Mouse (Mus musculus) lung, embryonic 15.5 days (tissue): Measurements from ENCODE around the gene Slc8a1. TPM values are rescaled to one million over a fixed set of nuclear protein-coding genes. Genes with fewer than 3 reads are reported as not detected.
A peak's percentile ranks its signal among the peaks of the same experiment; 100 is the strongest.

Experiments used
- ATAC-seq: fragments of 200-750 bp; cut with Nextera tagmentation; 2 replicates; pipeline ENCODE4 v1.8.0; 2017; ENCODE audit warnings: moderate number of reproducible peaks, borderline replicate concordance; ENCODE audit not compliant: low FRiP score, low TSS enrichment; ENCODE audit errors: extremely low read depth
- H3K27ac ChIP-seq: fragments of 300-500 bp; sonication (generic); 2 replicates; pipeline ENCODE4 v1.5.1; 2015; ENCODE audit warnings: moderate library complexity, mild to moderate bottlenecking, inconsistent platforms
- H3K27me3 ChIP-seq: fragments of 300-500 bp; sonication (generic); 2 replicates; pipeline ENCODE4 v1.6.1; 2015; ENCODE audit warnings: inconsistent platforms
- H3K36me3 ChIP-seq: fragments of 300-500 bp; sonication (generic); 2 replicates; pipeline ENCODE4 v1.6.1; 2015; ENCODE audit warnings: inconsistent platforms
- H3K4me1 ChIP-seq: fragments of 300-500 bp; sonication (generic); 2 replicates; pipeline ENCODE4 v1.6.1; 2015; ENCODE audit warnings: inconsistent platforms
- H3K4me2 ChIP-seq: fragments of 300-500 bp; sonication (generic); 2 replicates; pipeline ENCODE4 v1.6.1; 2015; ENCODE audit warnings: inconsistent platforms, mild to moderate bottlenecking, moderate library complexity
- H3K4me3 ChIP-seq: fragments of 300-500 bp; sonication (generic); 2 replicates; pipeline ENCODE4 v1.5.1; 2015; ENCODE audit warnings: mild to moderate bottlenecking, inconsistent platforms
- H3K9ac ChIP-seq: fragments of 300-500 bp; sonication (generic); 2 replicates; pipeline ENCODE4 v1.6.1; 2015; ENCODE audit warnings: inconsistent platforms
- H3K9me3 ChIP-seq: fragments of 300-500 bp; sonication (generic); 2 replicates; pipeline ENCODE4 v1.6.1; 2016; ENCODE audit warnings: inconsistent platforms
- WGBS: fragments of 180-500 bp; shearing (Covaris S2); methylation state at CpG from one replicate; pipeline ENCODE4 v1.1.7; 2015; 5-methylcytosine and 5-hydroxymethylcytosine counted together
- polyA plus RNA-seq: library from polyadenylated mRNA; unstranded; fragments of >200 nt; fragmentation: Nextera tagmentation; extraction: Ambion mirVana; gene quantifications from 2 replicates; pipeline ENCODE4 v1.2.1, GENCODE M21; 2015

The Slc8a1 gene
- polyA plus RNA-seq, 1 experiment from 2014 or later = 7.0 TPM

DNA sequence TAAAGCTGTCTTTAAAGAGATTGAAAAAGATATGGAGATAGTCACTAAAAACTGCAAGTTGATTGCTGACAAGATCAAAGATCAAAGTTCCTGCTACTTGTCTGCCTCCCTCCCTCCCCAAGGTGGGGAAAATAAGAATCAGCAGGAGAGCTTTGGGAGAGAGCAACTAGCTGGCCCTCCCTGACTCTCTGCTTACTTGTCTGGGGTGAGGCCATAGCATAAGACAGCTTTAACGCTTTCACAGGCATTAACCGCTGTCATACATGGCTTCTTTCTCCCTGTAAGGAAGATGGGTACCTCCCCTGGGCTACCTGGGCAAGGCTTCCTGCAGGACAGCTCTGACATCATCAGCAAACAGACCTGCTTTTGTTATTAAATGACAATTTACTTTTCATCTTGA is 344.1 kb downstream of the Slc8a1 start:
- H3K4me1 ChIP-seq = peaks cover 17% of the 10 kb centered on the region; the same call in 1 of the 2 replicates
- no peak for ATAC-seq
- no peak overlapping the region for H3K4me2 ChIP-seq
- H3K27me3 ChIP-seq = no peaks in the 10 kb centered on the region
- no peak overlapping the region for H3K4me3 ChIP-seq
- WGBS = 50% methylated on average over 2 of the region's 2 CpGs
- no peak overlapping the region for H3K9ac ChIP-seq
- H3K9me3 ChIP-seq = no peaks in the 10 kb centered on the region
- H3K27ac ChIP-seq = no peak overlapping the region
- H3K36me3 ChIP-seq = no peaks in the 10 kb centered on the region

DNA sequence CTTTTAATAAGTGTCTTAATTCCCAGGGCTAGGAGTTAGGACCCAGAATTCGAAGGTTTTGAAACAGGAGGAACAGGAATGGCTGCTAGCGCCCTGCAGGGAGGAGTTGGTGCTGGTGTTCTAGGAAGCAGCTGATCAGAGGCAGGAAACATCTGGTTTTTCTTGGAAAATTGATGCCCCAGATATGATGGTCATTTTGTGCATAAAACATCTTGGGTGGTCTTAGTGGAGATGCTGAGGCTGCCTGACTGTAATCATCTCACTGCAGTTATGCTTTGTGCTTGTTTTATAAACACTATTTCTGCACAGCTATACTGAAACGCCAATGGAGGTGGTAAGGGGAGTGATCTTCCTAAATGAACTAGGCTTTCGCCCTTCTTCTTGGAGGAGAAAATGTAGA is 345.1 kb downstream of the Slc8a1 start:
- Histone ChIP-seq H3K4me1 (peaks cover 17% of the 10 kb centered on the region; the same call in 1 of the 2 replicates), H3K4me3 (no peak overlapping the region), H3K36me3 (no peaks in the 10 kb centered on the region), H3K9ac (no peak overlapping the region), H3K9me3 (no peaks in the 10 kb centered on the region), H3K27ac (no peak overlapping the region), H3K27me3 (no peaks in the 10 kb centered on the region), H3K4me2 (no peak overlapping the region)
- peak; percentile 65; the same call in 1 of the 2 replicates for ATAC-seq
- WGBS = 33% methylated on average over 4 of the region's 4 CpGs

DNA sequence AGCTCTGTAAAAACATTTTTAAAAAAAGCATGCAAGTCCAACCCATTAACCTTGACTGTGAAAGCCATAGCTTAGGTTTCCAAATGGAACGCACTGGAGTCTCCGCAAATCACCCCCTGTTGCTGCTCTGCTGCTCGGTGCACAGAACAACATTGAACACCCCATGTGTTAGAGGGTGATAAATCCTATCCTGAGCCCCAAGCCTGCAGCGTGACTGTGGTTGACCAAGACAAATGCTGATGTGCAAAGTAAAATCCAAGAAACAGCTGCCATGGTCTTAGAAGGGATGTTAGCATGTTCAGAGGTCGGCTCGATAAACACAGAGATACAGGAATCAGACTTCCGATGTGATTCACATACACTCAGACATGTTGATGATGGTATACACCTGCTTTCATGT is 346.7 kb downstream of the Slc8a1 start:
- Histone ChIP-seq H3K4me2 (no peak overlapping the region), H3K27me3 (no peaks in the 10 kb centered on the region), H3K4me1 (peaks cover 17% of the 10 kb centered on the region; the same call in 1 of the 2 replicates), H3K9me3 (no peaks in the 10 kb centered on the region), H3K27ac (no peak overlapping the region), H3K9ac (no peak overlapping the region), H3K4me3 (no peak overlapping the region), H3K36me3 (no peaks in the 10 kb centered on the region)
- no peak for ATAC-seq
- WGBS = 61% methylated on average over 7 of the region's 7 CpGs

DNA sequence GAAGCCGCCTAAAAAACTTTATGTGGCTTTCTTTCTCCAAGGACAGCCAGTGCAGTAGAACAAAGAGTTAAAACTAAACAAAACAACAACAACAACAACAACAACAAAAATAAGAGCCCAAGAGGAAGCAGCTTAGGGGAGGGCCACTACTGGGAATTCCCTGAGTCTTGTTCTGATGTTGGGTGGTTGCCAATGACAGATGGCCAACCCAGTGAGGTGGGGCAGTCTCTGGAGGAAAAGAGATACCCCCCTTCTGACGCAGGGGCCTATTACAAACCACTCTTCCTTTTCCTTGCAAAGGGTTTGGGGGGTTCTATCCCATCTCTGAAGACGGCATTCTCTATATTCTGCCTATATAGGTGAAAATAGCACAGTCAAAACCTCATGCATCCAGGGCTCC is 347.4 kb downstream of the Slc8a1 start:
- 84% methylated on average over 3 of the region's 3 CpGs for WGBS
- no peak overlapping the region for H3K4me3 ChIP-seq
- no peak overlapping the region for H3K9ac ChIP-seq
- peaks cover 17% of the 10 kb centered on the region; the same call in 1 of the 2 replicates for H3K4me1 ChIP-seq
- no peaks in the 10 kb centered on the region for H3K27me3 ChIP-seq
- H3K27ac ChIP-seq = no peak overlapping the region
- no peaks in the 10 kb centered on the region for H3K36me3 ChIP-seq
- no peaks in the 10 kb centered on the region for H3K9me3 ChIP-seq
- H3K4me2 ChIP-seq = no peak overlapping the region
- no peak for ATAC-seq

DNA sequence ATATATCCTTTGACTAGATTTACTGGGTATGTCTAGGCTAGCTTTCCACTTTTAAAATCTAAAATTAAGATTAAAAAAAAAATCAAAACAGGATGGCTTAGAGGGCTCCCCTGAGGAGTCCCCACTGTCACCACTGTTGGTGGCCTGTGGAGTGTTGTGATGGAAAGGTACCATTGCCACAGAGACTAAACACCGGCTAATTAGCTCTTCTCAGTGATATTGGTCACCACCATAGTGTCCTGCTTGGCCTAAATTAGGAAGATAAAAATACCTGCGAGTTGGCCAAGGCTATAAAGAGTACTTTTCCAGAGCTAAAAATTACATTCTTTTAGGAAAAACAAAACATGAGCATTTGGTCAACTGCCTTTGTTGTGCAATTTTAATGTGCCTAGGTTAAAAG is 352.1 kb downstream of the Slc8a1 start:
- H3K4me2 ChIP-seq = no peak overlapping the region
- H3K9me3 ChIP-seq = no peaks in the 10 kb centered on the region
- no peak overlapping the region for H3K9ac ChIP-seq
- H3K4me3 ChIP-seq = no peak overlapping the region
- H3K36me3 ChIP-seq = no peaks in the 10 kb centered on the region
- 85% methylated on average over 2 of the region's 2 CpGs for WGBS
- H3K27me3 ChIP-seq = no peaks in the 10 kb centered on the region
- ATAC-seq = no peak
- no peaks in the 10 kb centered on the region for H3K4me1 ChIP-seq
- H3K27ac ChIP-seq = no peak overlapping the region

DNA sequence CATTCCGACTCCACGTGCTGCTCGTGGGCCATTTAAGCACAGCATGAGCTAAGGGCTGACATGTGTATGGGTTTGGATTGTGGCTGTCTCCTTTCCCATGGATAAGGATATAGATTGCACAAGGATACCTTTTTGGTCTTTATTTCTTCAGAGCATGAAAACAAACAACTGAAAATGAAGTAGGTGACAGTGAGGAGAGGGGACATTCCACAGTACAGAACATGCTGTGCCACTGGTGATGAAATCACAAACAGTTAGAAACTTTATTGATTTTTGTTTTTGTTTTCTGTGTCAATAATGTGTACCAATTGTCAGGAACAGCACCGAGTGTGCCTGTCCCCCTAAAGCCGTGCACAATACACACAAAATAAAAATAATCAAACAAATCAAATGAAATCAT is 352.7 kb downstream of the Slc8a1 start:
- 76% methylated on average over 5 of the region's 5 CpGs for WGBS
- no peaks in the 10 kb centered on the region for H3K36me3 ChIP-seq
- no peak for ATAC-seq

DNA sequence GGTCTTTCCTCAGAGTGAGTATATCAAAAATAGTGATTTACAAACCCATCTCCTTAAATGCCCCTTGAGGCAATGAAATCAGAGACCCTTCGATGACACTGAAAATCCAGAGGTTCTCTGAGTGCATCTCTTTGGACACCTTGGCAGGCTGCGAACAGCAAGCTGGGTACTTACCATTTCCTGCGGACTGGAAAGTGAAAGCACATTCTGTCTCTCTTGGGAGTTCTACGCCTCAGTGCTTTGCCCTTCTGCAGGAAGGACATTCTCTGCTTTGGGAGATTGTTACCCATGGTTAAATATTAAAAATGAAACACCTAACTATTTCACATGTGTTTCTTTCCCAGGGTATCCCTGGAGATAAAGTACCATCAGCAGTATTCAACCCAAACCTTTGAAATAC is 354.7 kb downstream of the Slc8a1 start:
- Histone ChIP-seq H3K36me3 (no peaks in the 10 kb centered on the region), H3K4me1 (peaks cover 5% of the 10 kb centered on the region; the same call in 1 of the 2 replicates), H3K27me3 (no peaks in the 10 kb centered on the region), H3K27ac (no peak overlapping the region), H3K4me3 (no peak overlapping the region), H3K9ac (no peak overlapping the region), H3K4me2 (no peak overlapping the region), H3K9me3 (no peaks in the 10 kb centered on the region)
- no peak for ATAC-seq
- 95% methylated on average over 4 of the region's 4 CpGs for whole genome bisulfite sequencing

More for the DNA sequence above, 352.7 kb downstream of the Slc8a1 start:
- Histone ChIP-seq H3K4me1 (no peaks in the 10 kb centered on the region), H3K27ac (no peak overlapping the region), H3K9me3 (no peaks in the 10 kb centered on the region), H3K27me3 (no peaks in the 10 kb centered on the region), H3K4me3 (no peak overlapping the region), H3K4me2 (no peak overlapping the region), H3K9ac (no peak overlapping the region)

DNA sequence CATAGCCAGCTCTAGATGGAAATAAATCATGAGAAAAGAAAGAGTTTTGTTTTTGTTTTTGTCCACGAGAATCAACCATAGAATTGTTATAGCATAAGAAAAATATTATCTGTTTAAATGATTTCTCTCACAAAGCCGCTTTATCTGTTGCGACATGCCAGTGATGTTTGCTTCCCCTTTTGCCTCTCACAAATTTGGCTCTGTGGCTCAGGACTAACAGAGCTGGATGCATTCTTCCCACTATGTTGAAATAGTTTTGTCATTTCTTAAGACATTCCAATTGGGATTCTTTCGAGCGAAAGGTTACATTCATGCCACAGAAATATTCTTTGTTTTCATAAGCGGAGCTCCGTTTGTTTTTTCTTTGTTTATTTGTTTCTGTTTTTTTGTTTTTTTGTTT is 359.7 kb downstream of the Slc8a1 start:
- Histone ChIP-seq H3K9ac (no peak overlapping the region), H3K27ac (no peak overlapping the region), H3K4me3 (no peak overlapping the region), H3K27me3 (no peaks in the 10 kb centered on the region), H3K9me3 (no peaks in the 10 kb centered on the region), H3K4me2 (no peak overlapping the region), H3K4me1 (peaks cover 9% of the 10 kb centered on the region; the same call in 1 of the 2 replicates), H3K36me3 (no peaks in the 10 kb centered on the region)
- WGBS = 58% methylated on average over 7 of the region's 7 CpGs
- no peak; the same call in 1 of the 2 replicates for ATAC-seq

DNA sequence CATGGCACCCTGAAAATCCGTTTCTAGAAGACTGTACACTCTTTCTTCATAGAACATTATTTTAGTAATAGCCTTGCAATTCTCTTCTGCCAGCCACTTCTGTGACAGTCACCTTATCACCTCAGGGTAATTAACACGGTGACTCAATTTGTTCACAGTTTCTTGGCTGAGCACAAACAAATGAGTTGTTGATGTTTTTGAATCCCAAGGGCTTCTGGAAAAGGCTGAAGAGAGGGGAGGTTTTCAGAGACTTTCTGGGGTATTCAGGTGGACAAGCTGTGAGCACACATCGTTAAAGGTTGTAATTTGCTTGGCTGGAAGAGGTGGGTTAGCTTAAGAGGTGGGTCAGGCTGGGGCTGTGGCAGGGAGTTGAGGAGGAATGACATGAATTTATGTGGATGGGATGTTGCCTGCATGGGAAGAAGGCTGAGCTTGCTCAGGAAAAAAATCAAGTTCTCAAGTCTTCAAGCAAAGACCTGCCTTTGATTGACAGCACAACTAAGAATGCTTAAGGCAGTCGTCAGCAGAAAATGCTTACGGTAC is 360.3 kb downstream of the Slc8a1 start:
- no peak overlapping the region for H3K4me3 ChIP-seq
- no peak for ATAC-seq
- H3K4me1 ChIP-seq = peaks cover 9% of the 10 kb centered on the region; the same call in 1 of the 2 replicates
- H3K4me2 ChIP-seq = no peak overlapping the region
- WGBS = 55% methylated on average over 5 of the region's 5 CpGs
- H3K36me3 ChIP-seq = no peaks in the 10 kb centered on the region
- no peak overlapping the region for H3K27ac ChIP-seq
- no peaks in the 10 kb centered on the region for H3K9me3 ChIP-seq
- H3K9ac ChIP-seq = no peak overlapping the region
- H3K27me3 ChIP-seq = no peaks in the 10 kb centered on the region

DNA sequence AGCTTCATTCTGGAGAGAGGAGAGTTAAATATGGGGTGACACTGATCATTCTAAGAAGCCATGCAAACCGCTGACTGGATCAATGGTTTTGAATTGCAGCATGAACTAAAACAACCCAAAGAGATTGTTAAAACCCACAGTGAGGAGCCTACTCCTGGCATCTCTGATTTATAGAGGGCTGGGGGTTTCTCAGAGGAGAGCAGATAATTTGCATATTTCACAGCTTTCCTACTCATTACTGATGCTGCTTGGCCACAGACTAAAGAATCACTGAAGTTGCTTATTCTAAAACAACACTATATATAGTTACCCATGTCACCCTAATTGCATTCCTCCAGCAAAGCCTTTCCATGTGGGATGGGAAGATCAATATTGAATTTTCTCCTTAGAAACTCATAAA is 361.0 kb downstream of the Slc8a1 start:
- Histone ChIP-seq H3K27ac (no peak overlapping the region), H3K4me3 (no peak overlapping the region), H3K27me3 (no peaks in the 10 kb centered on the region), H3K9ac (no peak overlapping the region), H3K9me3 (no peaks in the 10 kb centered on the region), H3K4me1 (peaks cover 9% of the 10 kb centered on the region; the same call in 1 of the 2 replicates), H3K4me2 (no peak overlapping the region), H3K36me3 (no peaks in the 10 kb centered on the region)
- no peak for ATAC-seq
- 69% methylated on average over 1 of the region's 1 CpGs for WGBS

DNA sequence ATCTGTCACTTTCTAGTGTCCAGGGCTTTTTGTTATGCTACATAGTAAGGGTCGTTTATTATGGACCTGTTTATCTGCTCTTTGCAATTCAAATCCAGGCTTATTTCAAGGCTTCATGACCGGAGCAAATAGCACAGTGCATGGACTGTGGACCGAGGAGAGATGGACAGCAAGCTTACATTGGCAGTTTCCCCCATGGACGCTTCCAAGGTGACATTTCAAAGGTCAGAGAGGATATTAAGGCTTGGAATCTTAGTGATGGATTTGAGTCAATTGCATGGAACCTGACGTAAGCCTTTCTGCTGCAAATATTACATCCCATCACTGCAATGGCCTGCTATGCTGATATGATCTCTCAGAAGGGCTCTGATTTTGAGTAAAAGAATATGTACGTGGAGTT is 362.3 kb downstream of the Slc8a1 start:
- H3K36me3 ChIP-seq = no peaks in the 10 kb centered on the region
- H3K4me2 ChIP-seq = no peak overlapping the region
- 84% methylated on average over 6 of the region's 6 CpGs for WGBS
- H3K27ac ChIP-seq = no peak overlapping the region
- H3K27me3 ChIP-seq = no peaks in the 10 kb centered on the region
- H3K4me3 ChIP-seq = no peak overlapping the region
- no peaks in the 10 kb centered on the region for H3K9me3 ChIP-seq
- H3K9ac ChIP-seq = no peak overlapping the region
- peaks cover 9% of the 10 kb centered on the region; the same call in 1 of the 2 replicates for H3K4me1 ChIP-seq
- ATAC-seq = no peak

DNA sequence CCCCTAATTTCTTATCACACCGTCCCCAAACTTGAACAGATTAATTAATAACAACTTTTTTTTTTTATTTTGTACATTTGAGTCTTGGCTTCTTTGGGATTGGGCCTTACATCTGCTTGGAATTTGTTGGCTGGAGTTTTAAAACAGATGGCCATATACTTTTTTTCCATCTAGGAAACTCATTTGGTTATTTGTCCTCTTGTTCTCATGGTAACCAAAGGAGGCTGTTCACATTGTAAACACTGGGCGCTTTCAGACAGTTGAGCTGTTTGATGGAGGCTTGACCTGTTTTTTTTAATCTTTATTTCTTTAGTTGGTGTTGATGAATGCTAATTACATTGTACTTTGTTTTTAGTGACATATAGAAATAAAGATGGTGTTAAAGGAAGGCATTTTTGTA is 369.1 kb downstream of the Slc8a1 start:
- Histone ChIP-seq H3K27ac (no peak overlapping the region), H3K4me3 (no peak overlapping the region), H3K9ac (no peak overlapping the region), H3K4me1 (no peaks in the 10 kb centered on the region), H3K36me3 (no peaks in the 10 kb centered on the region), H3K4me2 (no peak overlapping the region), H3K9me3 (no peaks in the 10 kb centered on the region), H3K27me3 (no peaks in the 10 kb centered on the region)
- 58% methylated on average over 2 of the region's 2 CpGs for WGBS
- no peak for ATAC-seq

DNA sequence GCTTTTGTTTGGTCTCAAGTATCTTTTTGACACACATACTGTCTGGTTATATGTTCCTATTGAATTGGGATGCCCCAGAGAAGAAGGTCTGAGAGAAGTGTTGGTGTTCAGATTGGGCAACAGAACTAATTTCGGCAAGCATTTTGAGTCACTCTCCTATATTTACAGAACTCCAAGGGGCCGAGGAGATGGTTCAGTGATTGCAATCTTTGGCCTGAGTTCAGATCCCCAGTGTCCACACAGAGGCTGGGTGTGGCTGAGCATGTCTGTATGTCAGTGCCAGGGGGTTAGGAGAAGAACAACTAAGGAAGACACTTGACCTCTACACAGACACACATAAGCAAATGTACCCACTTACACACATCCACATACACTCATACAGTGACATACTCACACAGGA is 369.7 kb downstream of the Slc8a1 start:
- Histone ChIP-seq H3K4me1 (no peaks in the 10 kb centered on the region), H3K27me3 (no peaks in the 10 kb centered on the region), H3K9me3 (no peaks in the 10 kb centered on the region), H3K36me3 (no peaks in the 10 kb centered on the region), H3K9ac (no peak overlapping the region), H3K27ac (no peak overlapping the region), H3K4me2 (no peak overlapping the region), H3K4me3 (no peak overlapping the region)
- 44% methylated on average over 2 of the region's 2 CpGs for WGBS
- no peak for ATAC-seq
